Mouse (Mus musculus) ES-E14 (cell line): ENCODE data around the gene Rasd1.

Experiments
- CHD2 ChIP-seq: IDR thresholded peaks from 2 replicates; pipeline ENCODE4 v1.6.1; 2014; ENCODE audit warnings: mild to moderate bottlenecking, low read depth, low read length, inconsistent platforms
- MAFK ChIP-seq: IDR thresholded peaks from 2 replicates; pipeline ENCODE4 v1.6.1; 2014; ENCODE audit warnings: mild to moderate bottlenecking, low read depth, low read length, inconsistent platforms; ENCODE audit not compliant: insufficient read depth
- ZC3H11A ChIP-seq: IDR thresholded peaks from 2 replicates; pipeline ENCODE4 v1.6.1; 2012; ENCODE audit warnings: low read depth, mild to moderate bottlenecking, inconsistent platforms, low read length, borderline replicate concordance
- ZNF384 ChIP-seq: IDR thresholded peaks from 2 replicates; pipeline ENCODE4 v1.6.1; 2012; ENCODE audit warnings: low read depth, low read length, inconsistent platforms

GRCm38 (mm10) chr11:59918014-59918413 lies 46.7 kb downstream of the Rasd1 start:
- no peak for TF ChIP-seq ZC3H11A
- TF ChIP-seq CHD2, result no peak
- TF ChIP-seq ZNF384, result no peak
- TF ChIP-seq MAFK, result no peak
